Mouse (Mus musculus) liver, postnatal 0 days (tissue): ENCODE results near the gene Txnrd2.

Source experiments
- CTCF ChIP-seq: sonication (generic); IDR thresholded peaks from 2 replicates; pipeline ENCODE4 v1.5.1; 2016; ENCODE audit warnings: antibody characterized with exemption, low read depth
- EP300 ChIP-seq: IDR thresholded peaks from 2 replicates; pipeline ENCODE4 v1.6.1; 2016; ENCODE audit warnings: antibody characterized with exemption, low read depth, mild to moderate bottlenecking

GRCm38 (mm10) chr16:18428516-18429042 lies 2.4 kb downstream of the Txnrd2 start:
- TF ChIP-seq CTCF (no peak), EP300 (peak; percentile 95)
